Mouse (Mus musculus): ENCODE measurements at regions not wholly inside any gene's neighbourhood (a gene's known extent, or its start where the extent isn't known, plus 50 kb on each side); places are given as distances from the start of the nearest gene placed in this dataset.

- TF ChIP-seq CTCF (IDR thresholded peaks at IDR 0.05; ENCODE audit: low read depth), result no peak
- no peak for TF ChIP-seq EP300 (IDR thresholded peaks at IDR 0.05; ENCODE audit: low read depth)
Measured at GRCm38 (mm10) chr8:26791795-26792194, 185.3 kb upstream of the Zfp703 start.
